ENCODE assay signal across 9 mouse cellular contexts in genomic region chr14:32472996-32473395, GRCm38 (mm10). TPM values are rescaled to one million over a fixed set of nuclear protein-coding genes. Genes with fewer than 3 reads are reported as not detected.
A peak's percentile ranks its signal among the peaks of the same experiment; 100 is the strongest.
DNase-seq lines count a peak whose midpoint lies in the region.
"Had no signal": no experiment of that assay in that cellular context is flagged by ENCODE, and none has a peak within 500 bp of the region (broad histone marks: within the 10 kb centered on the region; RNA-seq: fewer than 3 reads in every experiment).

No protein-coding gene starts in this region.

- DNase-seq in gastrocnemius, postnatal 10 days = peak; percentile 44
- DNase-seq in gastrocnemius, postnatal 25 days = no peak
- peak; percentile 86 for DNase-seq in MN1 (ENCODE audit: low spot score)
- DNase-seq in cerebellum, postnatal 25 days = peak; percentile 74 to 86
- peak; percentile 17 for DNase-seq in gastrocnemius, postnatal 14 days
- peak; percentile 30 to 68 for DNase-seq in layer of hippocampus, adult 8-10 months (ENCODE audit: low spot score in 2 of 2)
- DNase-seq in lung, postnatal 36 days = peak; percentile 60
- DNase-seq in splenic B cell, adult 2 months (ENCODE audit: low read depth, low spot score) = peak; percentile 38

- H3K36me3 ChIP-seq in splenic B cell, adult 2 months (ENCODE audit: control insufficient read depth, insufficient read depth, low read length, poor library complexity, severe bottlenecking) = no peaks in the 10 kb centered on the region
- H3K36me3 ChIP-seq: limb, embryonic 13.5 days had no signal

- H3K27me3 ChIP-seq in splenic B cell, adult 2 months (ENCODE audit: control insufficient read depth, insufficient read depth, low read length, poor library complexity, severe bottlenecking) = no peaks in the 10 kb centered on the region

- intact Hi-C loops in gastrocnemius, postnatal 14 days (cut with DNase I; ENCODE audit: low total_unique reads) = no loop called here

RNA-seq across cellular contexts. Expression of gene Chat, which starts 7.2 kb away (rescaled TPM):
- not detected for total RNA-seq in gastrocnemius, postnatal 10 days (2021)
- not detected for total RNA-seq in gastrocnemius, postnatal 25 days (2021)
- total RNA-seq in gastrocnemius, postnatal 14 days (2021) = not detected
- total RNA-seq in layer of hippocampus, adult 8-10 months (2022) = not detected

RNA-seq across cellular contexts. Expression of gene Slc18a3, which starts 8.3 kb away (rescaled TPM):
- not detected for total RNA-seq in gastrocnemius, postnatal 10 days (2021)
- not detected for total RNA-seq in gastrocnemius, postnatal 25 days (2021)
- not detected for total RNA-seq in gastrocnemius, postnatal 14 days (2021)
- not detected for total RNA-seq in layer of hippocampus, adult 8-10 months (2022)

RNA-seq across cellular contexts. Expression of gene Ercc6, which starts 40.3 kb away (rescaled TPM):
- total RNA-seq in gastrocnemius, postnatal 10 days (2021) = 1 to 10 TPM; 5.8 to 8.8 TPM
- 1 to 10 TPM; 3.8 to 4.0 TPM for total RNA-seq in gastrocnemius, postnatal 25 days (2021)
- 1 to 10 TPM; 4.7 to 5.9 TPM for total RNA-seq in gastrocnemius, postnatal 14 days (2021)
- 10 to 100 TPM; 23.4 to 28.6 (median 24.3) TPM for total RNA-seq in layer of hippocampus, adult 8-10 months (2022)
